Mouse (Mus musculus) forebrain, embryonic 11.5 days (tissue): ENCODE data around the gene Rnase12. TPM values are rescaled to one million over a fixed set of nuclear protein-coding genes. Genes with fewer than 3 reads are reported as not detected.
A peak's percentile ranks its signal among the peaks of the same experiment; 100 is the strongest.

Experiments used
- ATAC-seq: fragments of 200-750 bp; cut with Nextera tagmentation; replicated peaks from 2 replicates; pipeline ENCODE4 v1.8.0; 2017; ENCODE audit warnings: moderate TSS enrichment; ENCODE audit not compliant: low FRiP score
- DNase-seq: peaks from one replicate; pipeline ENCODE4 v3.0.0-alpha.2; 2017; ENCODE audit warnings: low spot score
- H3K27ac ChIP-seq: fragments of 300-500 bp; sonication (generic); 2 replicates; pipeline ENCODE4 v1.5.1; 2014; ENCODE audit warnings: low read depth, low read length
- H3K27me3 ChIP-seq: fragments of 300-500 bp; sonication (generic); 2 replicates; pipeline ENCODE4 v1.6.1; 2014; ENCODE audit warnings: mild to moderate bottlenecking, low read length, mixed read lengths; ENCODE audit not compliant: control insufficient read depth, insufficient read depth
- H3K36me3 ChIP-seq: fragments of 300-500 bp; sonication (generic); 2 replicates; pipeline ENCODE4 v1.6.1; 2014; ENCODE audit warnings: mild to moderate bottlenecking, low read length, moderate library complexity, mixed read lengths; ENCODE audit not compliant: control insufficient read depth, insufficient read depth
- H3K4me1 ChIP-seq: fragments of 300-500 bp; sonication (generic); replicated peaks from 2 replicates; pipeline ENCODE4 v1.6.1; 2014; ENCODE audit warnings: low read length, mixed read lengths; ENCODE audit not compliant: control insufficient read depth, insufficient read depth
- H3K4me2 ChIP-seq: fragments of 300-500 bp; sonication (generic); 2 replicates; pipeline ENCODE4 v1.6.1; 2014; ENCODE audit warnings: low read depth, mild to moderate bottlenecking, low read length, moderate library complexity, mixed read lengths; ENCODE audit not compliant: severe bottlenecking
- H3K4me3 ChIP-seq: fragments of 300-500 bp; sonication (generic); 2 replicates; pipeline ENCODE4 v1.5.1; 2014; ENCODE audit warnings: low read depth, low read length
- H3K9ac ChIP-seq: fragments of 300-500 bp; sonication (generic); 2 replicates; pipeline ENCODE4 v1.6.1; 2014; ENCODE audit warnings: low read length
- H3K9me3 ChIP-seq: fragments of 300-500 bp; sonication (generic); 2 replicates; pipeline ENCODE4 v1.6.1; 2016; ENCODE audit warnings: low read length, mixed read lengths; ENCODE audit not compliant: control insufficient read depth
- WGBS: fragments of 180-500 bp; shearing (Covaris S2); extraction: QIAGEN DNeasy Blood & Tissue Kit; methylation state at CpG from one replicate; pipeline ENCODE4 v1.1.7; 2014; 5-methylcytosine and 5-hydroxymethylcytosine counted together
- polyA plus RNA-seq: library from polyadenylated mRNA; unstranded; fragments of >200 nt; fragmentation: Nextera tagmentation; extraction: Ambion mirVana; gene quantifications from 2 replicates; pipeline ENCODE4 v1.2.1, GENCODE M21; 2014

The Rnase12 gene
- polyA plus RNA-seq, 1 experiment from 2014 or later = not detected

DNA sequence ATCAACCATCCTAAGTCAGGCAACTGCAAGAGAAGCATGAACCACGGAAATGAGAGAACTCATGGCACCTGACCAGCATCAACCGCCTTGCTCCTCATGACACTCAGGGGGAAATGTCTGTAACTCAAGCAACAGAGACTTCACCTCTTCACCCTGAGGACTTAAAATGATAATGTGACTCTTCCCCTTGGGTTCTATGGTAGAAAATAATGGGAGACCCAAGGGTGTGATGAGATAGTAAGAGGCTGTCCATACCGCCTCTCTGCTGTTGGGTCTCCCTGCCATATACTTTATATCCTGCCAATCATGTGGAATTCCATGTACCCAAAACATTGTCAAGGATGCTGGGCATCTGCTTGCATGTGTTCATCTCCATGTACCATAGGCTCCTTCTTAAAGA lies 16.9 kb upstream of the Rnase12 start, which contains the start of gene Olfr750:
TSS of gene Olfr750 (minus strand) at position 101 of the 400 bp plus-strand sequence.
- no peaks in the 10 kb centered on the region for H3K27me3 ChIP-seq
- no peak within 1 kb of the TSS for H3K9ac ChIP-seq
- no peak for DNase-seq
- no peak for ATAC-seq
- H3K4me3 ChIP-seq = no peak within 1 kb of the TSS
- no peak within 1 kb of the TSS for H3K27ac ChIP-seq
- no peaks in the 10 kb centered on the region for H3K4me1 ChIP-seq
- no peak within 1 kb of the TSS for H3K4me2 ChIP-seq
- 83% methylated on average over 3 of the region's 3 CpGs for WGBS
- no peaks in the 10 kb centered on the region for H3K36me3 ChIP-seq
- H3K9me3 ChIP-seq = no peaks in the 10 kb centered on the region

DNA sequence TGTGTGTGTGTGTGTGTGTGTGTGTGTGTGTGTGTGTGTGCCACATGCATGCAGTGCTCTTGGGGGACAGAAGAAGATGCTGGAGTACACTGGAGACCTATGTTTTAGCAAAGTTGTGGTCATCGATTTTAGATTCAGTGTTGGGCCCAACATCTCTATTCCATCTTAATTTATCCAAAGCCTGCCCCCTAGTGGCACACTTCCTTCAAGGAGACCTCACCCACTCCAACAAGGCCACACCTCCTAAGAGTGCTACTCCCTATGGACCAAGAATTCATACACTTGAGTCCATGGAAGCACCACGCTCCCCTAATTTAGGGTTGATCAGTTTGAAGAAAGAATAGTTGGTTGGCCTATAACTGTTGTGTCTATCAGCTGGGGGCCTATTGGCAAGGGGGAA lies 12.2 kb upstream of the Rnase12 start:
- Histone ChIP-seq H3K27ac (no peak overlapping the region), H3K36me3 (no peaks in the 10 kb centered on the region), H3K9me3 (no peaks in the 10 kb centered on the region), H3K27me3 (no peaks in the 10 kb centered on the region), H3K4me1 (no peaks in the 10 kb centered on the region), H3K4me3 (no peak overlapping the region), H3K9ac (no peak overlapping the region), H3K4me2 (no peak overlapping the region)
- WGBS = 76% methylated on average over 2 of the region's 2 CpGs
- ATAC-seq (no peak), DNase-seq (no peak)

DNA sequence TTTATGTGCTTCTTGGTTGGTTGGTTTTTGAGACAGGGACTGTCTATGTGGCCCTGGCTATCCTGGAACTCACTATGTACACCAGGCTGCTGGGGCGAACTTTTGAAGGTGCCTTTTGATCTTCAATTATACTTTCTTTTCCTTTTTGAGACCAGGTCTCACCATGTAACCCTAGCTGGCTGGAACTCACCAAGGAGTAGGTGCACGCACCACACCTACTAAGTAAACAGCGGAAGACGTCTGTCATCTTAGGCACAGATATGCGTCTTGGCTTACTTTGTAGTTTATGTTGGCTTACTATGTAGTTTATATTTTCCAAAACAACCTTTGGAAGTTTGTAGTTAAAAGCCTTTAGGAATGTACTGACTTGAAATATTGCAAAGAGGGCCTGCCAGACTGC lies 11.5 kb upstream of the Rnase12 start:
- H3K36me3 ChIP-seq = no peaks in the 10 kb centered on the region
- no peaks in the 10 kb centered on the region for H3K4me1 ChIP-seq
- no peaks in the 10 kb centered on the region for H3K9me3 ChIP-seq
- 97% methylated on average over 5 of the region's 5 CpGs for WGBS
- no peak overlapping the region for H3K27ac ChIP-seq
- H3K4me2 ChIP-seq = no peak overlapping the region
- no peak for ATAC-seq
- H3K27me3 ChIP-seq = no peaks in the 10 kb centered on the region
- no peak for DNase-seq
- no peak overlapping the region for H3K9ac ChIP-seq
- H3K4me3 ChIP-seq = no peak overlapping the region

DNA sequence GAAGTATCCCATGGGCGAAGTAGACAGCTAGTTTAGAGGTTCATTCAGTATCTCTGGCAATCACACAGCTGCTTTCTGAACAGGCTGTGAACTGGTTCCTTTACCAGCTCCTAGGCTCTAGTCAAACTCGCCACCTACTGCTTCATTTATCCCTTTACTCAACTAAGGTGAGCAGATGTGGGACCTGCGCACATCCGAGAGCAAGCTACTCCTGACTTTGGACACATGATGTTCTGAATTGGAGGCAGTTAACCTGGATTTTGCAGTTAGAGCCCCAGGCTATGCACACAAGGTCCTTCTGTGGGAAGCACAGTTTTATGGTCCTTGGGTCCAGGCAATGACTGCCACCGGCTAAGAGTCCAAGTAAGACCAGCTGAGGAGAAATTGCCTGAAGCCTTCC lies 3.3 kb upstream of the Rnase12 start:
- Histone ChIP-seq H3K27me3 (no peaks in the 10 kb centered on the region), H3K4me2 (no peak overlapping the region), H3K36me3 (no peaks in the 10 kb centered on the region), H3K4me1 (no peaks in the 10 kb centered on the region), H3K9ac (no peak overlapping the region), H3K27ac (no peak overlapping the region), H3K9me3 (no peaks in the 10 kb centered on the region), H3K4me3 (no peak overlapping the region)
- 90% methylated on average over 5 of the region's 5 CpGs for WGBS
- DNase-seq (no peak), ATAC-seq (no peak)

DNA sequence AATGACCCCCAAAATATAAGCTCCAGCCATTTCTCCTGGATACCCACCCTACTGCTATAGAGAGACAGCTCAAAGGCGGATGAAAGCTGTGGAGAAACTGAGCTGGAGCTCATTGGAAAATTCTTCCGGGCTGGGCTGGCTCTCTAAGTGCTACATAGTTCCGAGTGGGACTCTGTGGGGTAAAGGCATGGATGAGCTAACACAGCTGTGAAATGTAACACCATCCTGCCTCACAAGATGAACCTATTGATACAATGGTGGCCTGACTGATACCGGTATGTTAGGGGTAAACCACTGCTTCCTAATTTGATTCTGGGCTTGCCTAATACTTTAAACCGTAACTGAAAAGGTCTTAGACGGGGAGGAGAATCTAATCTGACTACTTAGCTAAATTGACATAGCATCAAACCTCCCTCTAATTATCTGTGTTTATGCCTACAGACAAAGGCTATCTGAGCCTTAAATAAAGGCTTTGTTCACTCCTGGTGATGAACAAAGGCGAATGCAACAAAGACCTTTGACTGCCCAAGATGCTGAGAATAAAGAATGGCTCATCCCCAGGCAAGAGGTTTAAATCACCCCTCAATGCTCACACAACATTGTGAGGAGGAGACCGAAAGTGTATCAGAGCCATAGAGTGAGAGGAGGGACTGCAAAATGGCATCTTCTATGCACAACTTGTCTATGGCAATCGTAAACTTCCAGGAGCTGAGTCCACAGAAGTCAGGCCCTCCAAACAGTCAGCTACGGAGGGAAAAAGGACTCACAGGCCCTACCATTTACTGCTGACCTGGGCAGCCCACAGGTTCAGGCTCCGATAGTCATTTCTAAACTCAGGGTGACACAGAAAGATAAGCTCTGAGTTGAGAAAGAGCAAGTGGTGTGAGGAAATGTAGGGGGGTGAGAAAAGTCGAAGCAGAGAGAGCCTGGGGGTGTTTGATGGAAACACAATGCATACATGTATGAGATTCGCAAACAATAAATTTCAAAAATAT lies 2.9 kb downstream of the Rnase12 start:
- H3K4me3 ChIP-seq = no peak overlapping the region
- peak overlapping the region; percentile 13; the same call in 1 of the 2 replicates for H3K9ac ChIP-seq
- H3K4me2 ChIP-seq = no peak overlapping the region
- no peak overlapping the region for H3K27ac ChIP-seq
- 20% methylated on average over 13 of the region's 13 CpGs for WGBS
- peaks cover 3% of the 10 kb centered on the region; the same call in 1 of the 2 replicates for H3K27me3 ChIP-seq
- DNase-seq (no peak), ATAC-seq (0 out of 2 replicates have a peak, but pooled peaks have one; percentile 60)
- H3K9me3 ChIP-seq = no peaks in the 10 kb centered on the region
- H3K4me1 ChIP-seq = peaks cover 6% of the 10 kb centered on the region; the same call in 1 of the 2 replicates
- no peaks in the 10 kb centered on the region for H3K36me3 ChIP-seq

DNA sequence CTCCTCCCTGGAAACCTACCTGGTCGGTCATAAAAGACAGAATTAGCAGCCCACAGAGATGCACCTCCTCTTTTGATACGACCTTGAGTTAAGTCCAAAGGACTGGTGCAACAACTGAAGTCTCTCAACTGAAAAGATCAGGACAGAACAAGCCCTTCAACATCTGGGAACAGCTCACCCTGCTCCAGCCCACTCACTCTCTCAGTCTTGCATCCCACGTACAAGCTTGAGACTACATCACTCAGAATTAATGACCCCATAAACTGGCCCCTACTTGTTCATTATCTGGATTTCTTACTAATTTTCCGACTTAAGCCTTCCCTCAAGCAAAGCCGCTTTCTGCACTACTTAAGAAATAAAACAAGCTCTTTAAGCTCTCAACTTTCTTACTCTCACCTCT lies 4.3 kb downstream of the Rnase12 start:
- Histone ChIP-seq H3K27me3 (peaks cover 3% of the 10 kb centered on the region; the same call in 1 of the 2 replicates), H3K4me1 (peaks cover 6% of the 10 kb centered on the region; the same call in 1 of the 2 replicates), H3K4me3 (no peak overlapping the region), H3K4me2 (no peak overlapping the region), H3K9me3 (no peaks in the 10 kb centered on the region), H3K27ac (no peak overlapping the region), H3K9ac (no peak overlapping the region), H3K36me3 (no peaks in the 10 kb centered on the region)
- DNase-seq (no peak), ATAC-seq (no peak)
- 37% methylated on average over 5 of the region's 5 CpGs for WGBS

DNA sequence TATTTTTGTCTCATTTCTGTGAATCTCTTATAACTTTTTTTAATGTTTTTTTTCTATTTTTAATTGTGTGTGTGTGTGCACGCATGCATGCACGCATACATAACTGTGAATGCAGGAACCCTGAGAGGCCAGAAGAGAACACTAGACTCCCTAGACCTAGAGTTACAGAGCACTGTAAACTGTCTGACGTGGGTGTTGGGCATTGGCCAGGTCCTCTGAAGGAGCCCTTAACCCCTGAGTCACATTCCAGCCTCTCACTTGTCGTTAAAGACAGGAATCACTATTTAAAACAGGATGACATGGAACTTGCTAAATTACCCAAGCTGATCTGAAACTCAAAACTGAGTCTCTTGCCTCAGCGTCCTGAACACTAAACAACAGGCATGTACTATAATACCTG lies 5.5 kb downstream of the Rnase12 start:
- Histone ChIP-seq H3K9me3 (no peaks in the 10 kb centered on the region), H3K27ac (no peak overlapping the region), H3K36me3 (no peaks in the 10 kb centered on the region), H3K9ac (no peak overlapping the region), H3K4me2 (no peak overlapping the region), H3K4me1 (peaks cover 6% of the 10 kb centered on the region; the same call in 1 of the 2 replicates), H3K27me3 (peaks cover 3% of the 10 kb centered on the region; the same call in 1 of the 2 replicates), H3K4me3 (no peak overlapping the region)
- ATAC-seq = no peak
- WGBS = 65% methylated on average over 5 of the region's 5 CpGs
- no peak for DNase-seq

DNA sequence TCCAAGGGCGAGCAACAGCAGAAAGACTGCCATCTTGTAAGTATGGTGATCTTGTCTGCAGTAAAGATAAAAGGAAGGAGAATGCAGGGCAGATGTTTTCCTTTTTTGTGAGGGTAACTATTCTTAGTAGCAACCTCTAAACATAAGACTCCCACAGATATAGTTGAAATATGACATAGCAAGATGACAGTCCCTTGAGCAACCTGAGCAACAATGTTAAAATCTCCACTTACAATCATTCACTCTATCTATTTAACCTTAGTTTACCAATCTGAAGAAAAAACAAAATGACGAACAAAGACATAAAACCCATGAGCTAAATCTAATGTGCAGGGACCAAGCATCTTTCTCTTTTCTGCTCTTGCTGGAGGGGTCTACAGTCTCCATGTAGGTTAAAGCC lies 7.4 kb downstream of the Rnase12 start, which contains the start of gene Rnase11:
TSS of gene Rnase11 (minus strand) at position 101 of the 400 bp plus-strand sequence.
- no peak within 1 kb of the TSS for H3K27ac ChIP-seq
- H3K4me1 ChIP-seq = peaks cover 6% of the 10 kb centered on the region; the same call in 1 of the 2 replicates
- no peak for DNase-seq
- no peaks in the 10 kb centered on the region for H3K36me3 ChIP-seq
- no peak within 1 kb of the TSS for H3K9ac ChIP-seq
- H3K4me2 ChIP-seq = no peak within 1 kb of the TSS
- no peak within 1 kb of the TSS for H3K4me3 ChIP-seq
- no peaks in the 10 kb centered on the region for H3K9me3 ChIP-seq
- no peak for ATAC-seq
- WGBS = 90% methylated on average over 2 of the region's 2 CpGs
- peaks cover 3% of the 10 kb centered on the region; the same call in 1 of the 2 replicates for H3K27me3 ChIP-seq
